Mouse (Mus musculus): ENCODE results near the gene Sowaha. TPM values are rescaled to one million over a fixed set of nuclear protein-coding genes. Genes with fewer than 3 reads are reported as not detected.

The Sowaha gene
- not detected for polyA plus RNA-seq (2017; shearing (Covaris generic))

GRCm38 (mm10) chr11:53479783-53480301 lies at the start of gene Sowaha, which contains the start of gene Gm9945:
Gene Sowaha, minus strand, starts transcription at chr11:53480274.
Gene Gm9945, plus strand, starts transcription at chr11:53480166.

DNA sequence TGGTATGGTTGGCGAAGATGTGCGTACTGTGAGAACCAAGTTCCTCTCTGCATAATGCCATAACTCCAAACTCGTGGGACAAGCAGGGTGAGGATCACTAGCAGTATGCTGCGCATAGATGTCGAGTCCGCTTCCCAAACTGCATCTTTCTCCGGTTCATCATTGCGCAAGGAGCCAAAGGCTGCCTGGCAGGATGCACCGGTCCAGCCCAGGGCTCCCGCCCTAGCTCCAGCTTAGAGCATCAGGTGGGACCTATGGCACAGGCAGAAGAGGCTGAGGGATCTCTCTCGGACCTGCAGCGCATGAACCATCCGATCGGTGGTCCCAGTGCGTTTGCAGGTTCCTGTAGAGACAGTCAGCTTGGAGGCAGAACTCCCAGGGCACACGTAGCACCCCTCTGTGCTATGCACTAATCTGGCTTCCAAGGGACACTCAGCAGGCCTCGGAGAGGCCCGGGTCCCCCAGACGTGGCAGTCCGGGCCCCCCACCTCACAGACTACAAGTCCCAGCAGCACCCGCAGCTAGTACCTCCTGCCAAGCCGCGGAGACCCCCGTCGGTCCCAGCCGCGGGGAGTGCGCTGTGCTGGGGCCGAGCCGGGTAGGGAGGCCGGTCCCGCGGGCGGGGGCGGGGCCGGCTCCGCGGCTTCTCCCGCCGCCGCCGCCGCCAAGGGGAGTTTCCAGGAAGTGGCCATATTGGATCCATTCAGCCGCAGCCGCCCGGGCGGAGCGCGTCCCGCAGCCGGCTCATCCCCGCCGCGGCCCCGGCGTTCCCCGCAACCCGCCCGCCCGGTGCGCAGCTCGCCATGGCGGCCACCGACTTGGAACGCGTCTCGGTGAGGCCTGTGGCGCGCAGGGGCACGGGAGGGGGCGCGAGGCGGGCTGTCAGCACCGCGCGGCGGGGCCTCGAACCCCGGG lies 39.4 kb upstream of the Sowaha start, which contains the start of gene Sept8:
Gene Sept8, plus strand, starts transcription at position 51 of the 915 bp plus-strand sequence.

DNA sequence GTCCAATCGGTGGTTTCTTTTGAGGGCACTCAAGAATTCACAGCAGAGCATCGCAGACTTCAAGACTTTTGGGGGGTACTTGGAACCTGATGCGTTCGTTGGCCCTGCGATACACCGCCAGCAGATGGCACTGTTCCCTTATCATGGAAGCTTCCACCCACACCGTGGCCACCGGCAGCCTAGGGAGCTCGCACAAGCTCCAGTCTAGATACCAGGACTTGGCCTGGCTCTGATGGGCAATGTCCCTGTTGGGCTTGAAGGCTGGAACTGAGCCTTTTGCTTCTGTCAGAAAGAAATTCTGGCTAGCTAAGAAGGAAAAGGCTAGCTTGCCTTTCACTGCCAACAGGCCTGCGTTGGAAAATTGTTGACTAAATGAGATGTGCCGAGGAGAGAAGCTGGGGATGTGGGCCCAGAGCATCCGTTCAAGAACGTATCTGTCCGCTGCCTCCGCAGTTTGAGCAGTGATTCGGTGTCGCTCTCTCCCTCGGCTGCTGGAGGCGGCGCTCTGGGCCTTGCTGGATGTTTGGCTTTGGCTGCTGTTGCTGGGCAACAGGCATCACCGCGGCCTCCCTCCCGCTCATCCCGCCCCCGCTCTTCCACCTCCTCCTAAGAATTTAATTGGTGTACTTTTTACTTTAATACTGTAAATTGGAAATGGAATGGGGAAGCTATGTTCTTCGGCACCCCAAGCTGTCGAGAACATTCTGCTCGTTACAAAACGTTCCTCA lies 9.9 kb downstream of the Sowaha start, which contains the start of gene Gm9837:
Gene Gm9837, minus strand, starts transcription at position 512 of the 728 bp plus-strand sequence.

GRCm38 (mm10) chr11:53456474-53457371 lies 23.4 kb downstream of the Sowaha start, which contains the start of the genes Gm10447 and Shroom1:
Gene Gm10447, minus strand, starts transcription at chr11:53457110.
Gene Shroom1, plus strand, starts transcription at chr11:53457205.

DNA sequence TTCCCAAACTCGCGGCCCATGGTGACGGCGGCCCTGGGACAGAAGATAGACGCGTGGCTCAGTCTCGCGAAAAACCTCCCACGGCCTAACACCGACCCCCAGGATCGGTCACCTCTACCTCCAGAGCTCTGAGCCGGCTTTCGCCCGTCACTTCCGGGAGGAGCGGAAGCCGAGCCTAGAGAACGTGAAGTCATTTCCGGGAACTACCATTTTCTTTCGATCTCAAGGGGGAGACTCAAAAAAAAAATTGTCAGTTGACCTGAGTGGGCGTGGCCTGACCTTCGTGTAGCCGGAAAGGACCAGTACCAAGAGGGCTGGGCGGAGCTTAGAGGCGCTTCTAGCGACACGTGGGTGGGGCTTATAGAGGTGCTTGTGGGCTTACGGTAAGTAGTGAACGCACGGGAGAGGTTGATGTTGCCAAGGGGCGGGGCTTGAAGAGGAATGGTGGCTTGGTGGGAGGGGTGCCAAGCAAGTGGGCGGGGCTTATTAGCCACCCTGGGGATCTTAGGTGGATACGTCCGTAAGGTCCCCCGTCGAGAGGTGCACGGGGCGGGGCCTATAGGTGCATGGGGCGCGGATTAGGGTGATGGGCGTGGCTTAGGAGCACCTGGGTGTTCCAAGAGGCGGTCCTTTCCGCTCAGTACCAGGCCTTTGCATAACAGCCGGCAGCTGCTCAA lies 49.3 kb downstream of the Sowaha start, which contains the start of the genes Uqcrq and Gdf9:
Gene Uqcrq, minus strand, starts transcription at position 162 of the 677 bp plus-strand sequence.
Gene Gdf9, plus strand, starts transcription at position 354 of the 677 bp plus-strand sequence.

Other genes starting within 250 kb of the Sowaha start
- 185 TPM for gene Hspa4, start 179.8 kb downstream of the Sowaha start, polyA plus RNA-seq (2017; shearing (Covaris generic))
- 32.1 TPM for gene Zcchc10, start 155.6 kb downstream of the Sowaha start, polyA plus RNA-seq (2017; shearing (Covaris generic))
- gene Aff4, start 129.4 kb downstream of the Sowaha start, polyA plus RNA-seq (2017; shearing (Covaris generic)) = 588 TPM
- gene Leap2, start 57.1 kb downstream of the Sowaha start, polyA plus RNA-seq (2017; shearing (Covaris generic)) = not detected
- 222 TPM for gene Uqcrq, start 49.4 kb downstream of the Sowaha start, polyA plus RNA-seq (2017; shearing (Covaris generic))
- gene Gdf9, start 49.3 kb downstream of the Sowaha start, polyA plus RNA-seq (2017; shearing (Covaris generic)) = 0.27 TPM
- not detected for gene Gm10447, start 23.2 kb downstream of the Sowaha start, polyA plus RNA-seq (2017; shearing (Covaris generic))
- not detected for gene Shroom1, start 23.1 kb downstream of the Sowaha start, polyA plus RNA-seq (2017; shearing (Covaris generic))
- not detected for gene Gm9837, start 9.8 kb downstream of the Sowaha start, polyA plus RNA-seq (2017; shearing (Covaris generic))
- gene Gm9945, start 108 bp downstream of the Sowaha start, polyA plus RNA-seq (2017; shearing (Covaris generic)) = not detected
- gene Sept8, start 39.0 kb upstream of the Sowaha start, polyA plus RNA-seq (2017; shearing (Covaris generic)) = 1.2 TPM
- gene Kif3a, start 87.1 kb upstream of the Sowaha start, polyA plus RNA-seq (2017; shearing (Covaris generic)) = 8.3 TPM
- gene Il4, start 138.4 kb upstream of the Sowaha start, polyA plus RNA-seq (2017; shearing (Covaris generic)) = not detected
- gene Il13, start 154.4 kb upstream of the Sowaha start, polyA plus RNA-seq (2017; shearing (Covaris generic)) = not detected
- 29.6 TPM for gene Rad50, start 227.0 kb upstream of the Sowaha start, polyA plus RNA-seq (2017; shearing (Covaris generic))
- gene Il5, start 240.5 kb upstream of the Sowaha start, polyA plus RNA-seq (2017; shearing (Covaris generic)) = not detected

All from naive thymus-derived CD4-positive, alpha-beta T cell, adult 5 months (primary cell).